Mouse (Mus musculus): ENCODE measurements around the gene Gadd45gip1.
A peak's percentile ranks its signal among the peaks of the same experiment; 100 is the strongest.

The Gadd45gip1 gene

DNA sequence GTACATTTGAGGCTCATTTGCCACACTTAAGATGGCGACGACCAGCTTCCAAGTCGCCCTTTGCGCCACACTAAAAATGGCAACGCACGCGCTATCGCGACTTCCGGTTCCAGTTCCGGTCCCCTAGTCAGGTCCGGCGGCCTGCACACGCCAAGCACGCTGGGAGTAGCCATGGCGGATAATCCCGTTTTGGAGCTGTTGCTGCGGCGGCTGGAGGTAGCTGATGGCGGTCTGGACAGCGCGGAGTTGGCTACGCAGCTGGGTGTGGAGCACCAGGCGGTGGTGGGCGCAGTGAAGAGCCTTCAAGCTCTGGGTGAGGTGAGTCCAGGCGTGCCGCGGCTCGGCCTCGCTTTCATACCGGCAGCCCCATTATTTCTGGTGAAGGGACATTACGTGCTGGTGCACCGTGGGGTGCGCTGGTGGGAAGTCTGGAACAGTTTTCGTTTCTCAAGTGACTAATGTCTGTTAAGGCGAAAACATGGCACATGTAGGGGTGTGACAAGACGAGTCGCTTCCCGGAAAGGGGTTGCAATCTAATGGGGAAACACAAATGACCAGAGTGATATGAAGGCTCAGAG lies 25.6 kb downstream of the Gadd45gip1 start, which contains the start of gene Farsa:
Gene Farsa (plus strand): TSS at position 126 of the 578 bp plus-strand sequence.
- DNase-seq, result peak; percentile 92 to 93

- peak; percentile 95 to 96 for DNase-seq
These were observed 40.3 kb downstream of the Gadd45gip1 start, which contains the start of gene Syce2 for GRCm38 (mm10) chr8:84871376-84872308. Syce2 (plus strand) TSS chr8:84872111.

DNA sequence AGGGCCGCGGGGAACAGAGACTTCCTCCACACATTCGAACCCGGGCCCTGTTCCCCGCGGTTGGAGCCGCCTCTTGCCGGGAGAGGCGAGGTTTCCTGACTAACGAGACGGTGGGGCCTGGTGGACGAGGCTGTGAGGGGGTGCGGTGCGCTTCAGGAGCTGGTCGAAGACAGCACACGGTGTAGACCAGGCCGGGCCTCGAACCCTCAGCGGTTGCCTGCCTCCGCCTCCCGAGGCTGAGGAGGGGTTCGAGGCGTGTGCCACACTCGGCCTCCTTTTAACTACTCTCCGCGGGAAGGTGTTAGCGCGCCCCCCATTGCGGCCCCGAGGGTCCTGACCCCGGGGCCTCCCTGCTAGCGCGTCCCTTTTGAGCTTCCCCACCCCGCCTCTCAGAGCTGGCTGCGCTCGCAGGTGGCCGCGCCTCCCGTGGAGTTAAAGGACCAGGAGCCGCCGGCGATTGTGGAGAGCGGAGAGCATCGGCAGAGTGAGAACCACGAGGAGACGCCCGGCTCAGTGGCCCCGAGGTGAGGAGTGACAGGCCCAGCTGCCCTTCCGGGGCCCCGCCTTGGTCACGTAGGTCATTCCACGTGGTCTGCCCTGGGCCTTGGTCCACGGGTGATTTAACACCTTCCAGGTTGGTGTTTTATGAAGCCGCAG lies 41.1 kb downstream of the Gadd45gip1 start:
- DNase-seq, result peak; percentile 40 to 45

DNA sequence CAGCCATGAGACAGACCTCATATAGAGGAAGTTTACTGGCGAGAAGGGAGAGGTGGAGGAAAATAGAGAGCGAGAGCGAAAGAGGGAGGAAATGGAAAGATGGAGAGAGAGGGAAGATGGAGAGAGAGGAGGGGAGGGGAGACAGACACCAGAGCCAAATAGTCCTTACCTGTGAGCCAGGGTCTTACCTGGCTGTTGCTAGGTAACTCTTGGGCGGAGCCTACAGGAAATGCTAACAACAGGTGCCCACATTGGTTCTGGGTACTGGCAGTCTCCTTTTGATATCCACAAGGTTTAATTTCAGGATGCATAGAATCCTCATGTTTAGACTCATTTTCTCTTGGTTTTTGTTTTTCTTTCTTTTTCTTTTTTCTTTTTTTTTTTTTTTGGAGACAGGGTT lies 41.7 kb downstream of the Gadd45gip1 start:
- no peak for DNase-seq

DNA sequence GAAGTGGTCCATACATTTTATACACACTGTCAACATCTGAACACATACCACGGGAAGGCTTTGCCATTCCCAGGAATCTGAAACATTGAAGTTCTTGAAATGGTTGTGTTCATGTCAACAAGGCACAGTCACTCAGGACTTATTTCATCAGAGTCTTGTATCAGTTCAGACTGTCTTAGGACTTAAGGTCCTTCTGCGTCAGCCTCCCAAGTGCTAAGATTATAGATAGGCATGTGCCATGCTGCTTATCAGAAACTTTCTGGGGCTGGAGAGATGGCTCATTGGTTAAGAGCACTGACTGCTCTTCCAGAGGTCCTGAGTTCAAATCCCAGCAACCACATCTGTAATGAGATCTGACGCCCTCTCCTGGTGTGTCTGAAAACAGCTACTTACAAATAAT lies 43.0 kb downstream of the Gadd45gip1 start:
- no peak for DNase-seq

- DNase-seq, result no peak
These were observed 46.1 kb downstream of the Gadd45gip1 start for GRCm38 (mm10) chr8:84877297-84878035.

DNA sequence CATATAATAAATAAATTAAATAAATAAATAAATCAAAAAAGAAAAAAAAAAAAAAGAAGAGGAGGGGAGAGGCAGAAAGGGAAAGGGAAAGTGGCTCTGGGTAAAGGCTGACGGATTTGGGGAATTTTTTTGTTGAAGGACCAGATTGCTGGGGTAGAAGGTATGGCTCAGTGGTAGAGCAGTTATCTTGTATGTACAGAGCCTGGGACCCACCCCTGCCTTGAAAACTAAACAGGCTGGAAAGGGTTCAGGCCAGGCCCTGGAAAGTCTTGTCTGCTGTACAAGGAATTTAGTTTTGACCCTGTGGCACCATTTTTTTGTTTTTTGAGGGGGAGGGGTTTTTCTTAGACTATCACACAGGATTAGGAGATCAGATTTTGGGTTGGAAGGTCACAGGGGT lies 47.6 kb downstream of the Gadd45gip1 start:
- no peak for DNase-seq

- no peak for DNase-seq
These were observed 53.4 kb downstream of the Gadd45gip1 start for GRCm38 (mm10) chr8:84884728-84885127.
